Mouse (Mus musculus) liver (tissue): ENCODE data around the gene Rhov.
A peak's percentile ranks its signal among the peaks of the same experiment; 100 is the strongest.

ENCODE experiments used
- DNase-seq: peaks from one replicate; pipeline ENCODE4 v3.0.0-alpha.2; 2020; ENCODE audit warnings: mixed read lengths

Gene Rhov

DNA sequence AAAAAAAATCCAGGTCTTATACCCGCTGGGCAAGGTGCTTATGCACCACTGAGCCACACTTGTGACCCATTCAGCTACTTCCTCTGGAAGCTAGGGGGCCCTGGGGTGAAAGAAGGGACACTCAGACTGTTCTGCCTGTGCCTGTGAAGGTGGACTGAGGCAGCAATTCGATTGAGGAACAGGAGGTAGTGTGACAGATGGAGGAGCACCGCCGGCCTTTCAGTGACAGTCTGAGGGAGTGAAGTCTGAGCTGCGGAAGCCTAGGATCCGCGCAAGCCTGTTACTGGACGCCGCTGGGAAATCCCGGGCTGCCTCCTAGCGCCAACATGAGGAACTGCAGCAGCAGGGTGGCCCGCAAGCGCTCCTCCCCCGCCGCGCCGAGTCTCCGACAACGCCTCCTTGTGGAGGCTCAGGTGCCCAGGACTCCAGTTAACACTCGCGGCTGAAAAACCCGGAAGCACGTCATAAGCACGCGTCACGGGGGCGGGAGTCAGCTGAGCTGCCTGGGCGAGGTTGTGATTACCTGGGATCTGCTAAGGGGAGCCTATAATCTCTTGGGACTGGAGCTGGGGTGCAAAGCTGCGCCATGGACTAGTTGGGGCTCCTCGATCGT is 17.3 kb upstream of the Rhov start, which contains the start of gene Vps18:
TSS of gene Vps18 (plus strand) at position 471 of the 613 bp plus-strand sequence.
- peak; percentile 97 for DNase-seq

DNA sequence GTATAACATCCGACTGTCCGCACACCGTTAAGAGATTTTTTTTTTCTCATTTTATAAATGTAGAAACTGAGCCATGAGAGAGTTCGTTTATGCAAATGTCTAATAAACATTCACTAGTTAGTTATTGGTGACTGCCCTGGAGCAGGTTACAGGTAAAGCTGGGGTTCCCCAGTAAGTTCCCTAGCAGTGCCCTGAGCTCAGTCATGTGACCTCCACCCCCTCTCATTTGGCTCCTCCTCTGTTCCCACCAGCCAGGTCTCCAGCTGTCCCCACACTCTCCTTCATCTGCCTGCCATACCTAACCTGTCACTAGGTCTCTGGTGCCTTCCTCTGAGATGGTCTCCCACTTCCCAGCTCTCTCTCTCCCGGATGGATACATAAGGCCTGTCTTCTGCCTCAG is 16.3 kb upstream of the Rhov start:
- DNase-seq = no peak

DNA sequence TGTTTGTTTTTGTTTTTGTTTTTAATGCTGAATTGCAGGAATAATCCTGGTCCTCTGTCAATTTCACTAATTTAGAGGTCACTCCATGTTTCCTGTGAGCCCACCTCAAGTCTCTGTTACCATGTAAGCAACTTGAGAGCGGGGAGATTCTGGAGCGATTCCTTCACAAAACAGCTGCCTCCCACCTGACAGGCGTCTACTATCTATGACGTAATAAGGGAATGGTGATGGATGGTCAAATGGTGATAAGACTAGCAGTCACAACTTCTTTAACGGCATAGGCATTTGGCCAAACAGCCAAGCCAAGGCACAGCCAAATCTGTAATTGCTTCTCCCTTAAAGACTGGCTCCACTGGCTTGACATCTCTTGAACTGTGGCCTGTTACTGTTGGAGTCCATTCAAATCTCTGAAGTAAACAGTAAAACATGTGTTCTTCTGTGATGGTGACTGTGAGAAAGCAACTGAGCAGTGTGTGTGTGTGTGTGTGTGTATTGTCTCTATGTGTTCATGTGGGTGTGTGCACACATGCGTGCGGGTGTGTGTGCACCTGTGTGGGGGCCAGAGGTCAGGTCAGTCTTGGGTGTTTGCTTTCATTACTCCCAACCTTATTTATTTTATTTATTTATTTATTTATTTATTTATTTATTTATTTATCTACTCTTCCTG is 11.0 kb upstream of the Rhov start:
- no peak for DNase-seq

DNA sequence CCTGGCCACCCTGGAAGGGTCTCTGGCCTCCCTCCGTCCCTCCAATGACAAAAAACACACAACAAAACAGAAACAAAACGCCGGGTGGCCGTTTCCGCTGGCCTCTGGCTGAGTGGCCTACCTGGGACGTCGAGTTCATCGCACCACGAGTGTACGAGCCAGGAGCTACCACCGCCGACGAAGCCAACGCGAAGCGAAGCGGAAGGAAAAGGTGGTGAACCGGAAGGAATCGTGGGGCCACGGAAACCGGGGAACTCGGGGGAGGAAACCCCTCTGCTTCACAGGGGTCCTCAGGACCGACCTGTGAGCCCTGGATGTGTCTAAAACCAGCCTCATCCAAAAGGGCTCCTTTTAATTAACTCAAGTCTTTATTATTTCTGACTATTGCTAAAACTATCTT is 6.7 kb upstream of the Rhov start:
- DNase-seq = no peak

DNA sequence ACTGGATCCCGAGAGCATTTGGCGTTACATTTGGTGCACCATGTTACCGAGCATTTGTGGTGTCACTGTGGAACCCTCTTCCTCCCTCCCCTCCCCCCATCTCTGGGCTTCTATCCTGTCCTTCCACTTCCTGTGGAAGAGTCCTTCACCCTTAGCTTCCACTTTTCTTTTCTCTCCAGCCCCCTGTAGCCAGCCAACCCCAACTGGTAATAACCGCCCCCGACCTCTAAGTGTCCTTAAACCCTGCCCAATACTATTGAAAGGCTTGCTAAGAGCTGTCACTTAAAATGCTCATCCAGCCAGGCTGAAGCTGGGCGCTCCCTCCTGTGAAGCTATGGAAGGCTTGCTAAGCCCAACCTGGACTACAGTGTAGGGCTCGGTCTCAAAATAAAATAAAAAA is 5.9 kb upstream of the Rhov start:
- no peak for DNase-seq

DNA sequence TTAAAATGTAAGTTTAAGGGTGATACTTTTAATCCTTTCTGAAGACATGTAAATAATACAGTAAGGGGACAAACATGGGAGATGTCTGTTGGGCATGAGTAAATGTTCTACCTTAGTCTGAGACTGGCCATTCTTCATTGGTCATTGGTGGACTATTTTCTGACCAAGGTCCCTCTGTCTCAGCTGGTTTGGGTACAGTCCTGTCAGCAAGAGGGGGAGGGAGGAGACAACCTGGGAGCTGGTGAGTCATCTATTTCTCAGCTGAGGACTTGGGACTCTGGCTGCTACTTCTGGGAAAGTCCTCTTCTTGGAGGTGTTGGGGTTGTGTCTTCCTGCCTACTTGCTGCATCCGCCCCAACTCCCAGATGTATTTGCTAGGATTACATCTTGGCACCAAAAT is 3.1 kb upstream of the Rhov start:
- DNase-seq = no peak

DNA sequence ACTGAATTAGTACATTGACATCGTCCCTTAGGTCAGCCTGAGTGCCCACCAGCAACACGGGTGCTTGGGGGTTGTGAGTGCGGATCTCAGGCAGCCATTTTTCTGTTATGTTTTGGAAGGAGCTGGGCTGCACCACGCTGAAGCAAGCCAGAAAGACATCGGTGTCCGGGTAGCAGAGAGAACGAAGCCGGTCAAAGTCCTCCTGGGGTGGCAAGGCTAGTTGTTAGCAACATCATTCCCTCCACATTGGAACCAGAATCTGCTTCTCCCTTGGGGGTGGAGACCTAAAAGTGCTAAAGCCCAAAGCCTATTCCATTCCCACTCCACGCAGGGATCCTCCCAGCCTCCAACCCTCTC is 808 bp downstream of the Rhov start:
- no peak for DNase-seq

DNA sequence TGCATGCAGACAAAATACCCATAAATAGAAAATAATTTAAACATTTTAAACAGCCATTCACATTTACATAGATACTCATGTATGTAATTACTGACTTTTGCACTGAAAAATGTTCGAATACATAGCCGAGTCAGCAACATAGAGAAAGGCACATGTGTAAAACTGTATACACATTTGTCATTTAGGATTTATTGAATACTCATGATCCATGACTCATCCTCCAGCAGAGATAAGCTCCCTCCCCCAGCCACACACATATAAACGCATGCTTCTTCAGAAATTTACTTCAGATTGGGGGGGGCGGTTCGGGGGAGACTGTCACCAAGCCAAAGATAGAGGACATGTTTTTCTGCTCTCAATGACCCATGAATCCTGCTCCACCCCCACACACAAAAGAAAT is 7.3 kb downstream of the Rhov start:
- DNase-seq = no peak

DNA sequence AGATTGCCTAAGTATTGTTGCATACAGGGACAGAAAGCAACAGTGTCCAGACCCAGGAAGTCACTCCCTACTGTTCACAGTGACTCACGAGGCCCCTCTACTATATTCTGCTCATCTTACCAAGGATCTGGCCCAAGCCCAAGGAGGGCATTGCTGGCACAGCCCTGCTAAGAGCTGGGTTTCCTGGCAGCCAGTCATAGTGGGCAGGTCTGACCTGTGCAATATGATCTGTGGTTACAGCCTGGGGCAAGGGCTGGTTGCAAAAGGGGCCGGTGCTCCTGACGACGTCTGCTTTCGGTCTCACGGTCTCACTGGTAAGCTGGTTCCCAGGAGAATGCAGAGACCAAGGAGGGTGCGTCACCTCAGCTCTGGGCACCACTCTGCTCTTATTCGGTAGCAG is 8.1 kb downstream of the Rhov start:
- DNase-seq = no peak

DNA sequence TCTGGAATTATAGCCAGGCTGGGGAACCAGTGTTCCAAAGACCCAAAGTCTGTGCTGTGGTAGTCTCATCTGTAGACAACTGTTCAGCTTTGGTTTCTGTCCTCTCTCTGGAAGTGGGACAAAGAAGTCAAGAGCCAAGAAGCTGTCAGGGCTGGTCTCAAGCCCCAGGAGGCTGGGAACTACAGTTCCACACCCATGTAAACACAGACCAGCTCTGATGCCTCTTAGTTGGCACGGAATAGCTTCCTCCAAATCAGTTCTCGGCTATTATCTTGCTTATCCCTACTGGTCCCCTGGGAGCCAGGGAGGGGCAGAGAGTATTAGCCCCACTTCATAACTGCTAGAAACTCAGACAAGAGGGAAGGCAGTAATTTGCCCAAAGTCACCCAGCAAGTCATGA is 9.7 kb downstream of the Rhov start:
- no peak for DNase-seq

DNA sequence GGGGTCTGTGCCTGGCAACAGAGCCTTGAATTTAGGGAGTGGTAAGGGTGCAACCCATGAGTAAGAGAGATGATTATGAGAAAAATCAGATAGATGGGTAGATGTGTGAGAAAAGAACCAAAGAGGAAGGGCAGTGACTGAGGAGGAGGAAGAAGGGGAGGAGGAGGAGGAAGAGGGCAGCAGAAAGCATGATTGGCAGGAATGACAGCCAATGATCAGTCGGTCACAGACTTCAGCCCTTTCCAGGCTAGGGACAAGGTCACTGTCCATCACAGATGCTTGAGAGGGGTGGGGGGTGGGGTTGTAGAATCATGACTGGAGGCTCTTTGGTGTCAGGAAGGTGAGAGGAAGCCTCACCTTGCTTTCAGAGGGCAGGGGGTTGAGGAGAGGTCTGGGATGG is 10.6 kb downstream of the Rhov start:
- DNase-seq = no peak

DNA sequence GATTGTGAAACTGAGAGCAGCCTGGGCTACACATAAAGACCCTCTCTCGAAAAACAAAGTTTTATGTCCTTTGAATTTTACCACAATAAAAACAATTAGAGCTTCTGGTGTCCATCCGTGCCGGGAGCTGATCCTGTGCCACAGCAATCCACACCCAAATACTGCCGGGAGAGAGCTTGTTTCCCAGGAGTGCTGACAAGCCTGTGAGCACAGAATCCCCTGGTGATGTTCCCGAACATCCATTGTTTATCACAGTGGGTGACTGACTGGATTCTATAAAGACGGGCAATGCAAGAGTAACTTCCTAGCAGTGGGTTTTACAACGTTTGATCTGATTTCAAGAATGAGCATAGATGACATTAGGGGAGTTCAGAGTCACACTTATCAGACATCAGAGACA is 16.1 kb downstream of the Rhov start:
- DNase-seq = no peak

DNA sequence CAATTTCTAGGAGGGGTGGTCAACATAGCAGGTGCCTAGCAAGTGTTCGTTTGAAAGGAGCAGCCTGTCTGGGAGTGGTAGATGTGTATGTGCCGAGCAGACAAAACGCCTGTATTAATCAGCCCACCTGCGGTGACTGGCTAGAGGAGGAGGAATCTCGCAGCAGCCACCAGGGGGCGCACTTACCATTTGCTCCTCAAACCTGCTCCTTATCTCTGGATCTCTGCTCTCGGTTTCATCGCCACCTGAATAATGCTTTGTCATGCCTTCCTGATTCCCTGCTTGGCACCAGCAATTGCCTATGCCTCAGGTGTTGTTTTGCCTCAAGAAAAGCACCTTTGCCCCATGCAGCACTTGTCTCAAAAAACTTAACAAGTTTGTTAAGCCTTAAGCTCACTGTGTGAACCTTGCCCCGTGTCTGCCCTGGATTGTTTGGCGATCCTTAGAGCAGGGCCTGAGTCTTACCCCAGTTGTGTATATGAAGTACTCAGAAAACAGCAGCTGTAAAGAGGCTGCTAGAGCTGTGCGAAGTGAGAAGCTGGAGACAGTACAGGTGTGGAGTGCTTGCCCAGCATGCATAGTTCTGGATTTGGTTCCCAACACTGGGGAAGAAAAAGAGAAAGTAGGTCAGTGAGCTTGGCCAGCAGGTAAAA is 20.1 kb downstream of the Rhov start:
- DNase-seq = peak; percentile 90

DNA sequence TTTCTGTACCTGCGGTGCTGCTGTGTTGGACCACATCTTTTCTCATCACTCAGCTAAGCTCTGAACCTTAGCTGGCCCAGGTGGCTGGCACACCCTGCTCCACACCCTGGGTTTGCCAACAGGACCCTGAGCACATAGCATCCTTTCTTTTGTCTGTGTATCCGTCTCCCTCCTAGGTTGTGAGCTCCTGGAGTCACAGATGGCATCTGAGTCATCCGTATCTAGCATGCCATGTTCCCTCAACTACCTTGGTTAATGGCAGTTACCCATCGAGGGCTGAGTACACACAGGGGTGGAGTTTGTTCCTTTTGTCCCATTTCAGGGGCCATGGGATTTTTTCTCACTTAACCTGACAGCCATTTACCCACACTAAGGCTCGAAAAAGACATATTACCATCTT is 20.7 kb downstream of the Rhov start:
- no peak for DNase-seq

DNA sequence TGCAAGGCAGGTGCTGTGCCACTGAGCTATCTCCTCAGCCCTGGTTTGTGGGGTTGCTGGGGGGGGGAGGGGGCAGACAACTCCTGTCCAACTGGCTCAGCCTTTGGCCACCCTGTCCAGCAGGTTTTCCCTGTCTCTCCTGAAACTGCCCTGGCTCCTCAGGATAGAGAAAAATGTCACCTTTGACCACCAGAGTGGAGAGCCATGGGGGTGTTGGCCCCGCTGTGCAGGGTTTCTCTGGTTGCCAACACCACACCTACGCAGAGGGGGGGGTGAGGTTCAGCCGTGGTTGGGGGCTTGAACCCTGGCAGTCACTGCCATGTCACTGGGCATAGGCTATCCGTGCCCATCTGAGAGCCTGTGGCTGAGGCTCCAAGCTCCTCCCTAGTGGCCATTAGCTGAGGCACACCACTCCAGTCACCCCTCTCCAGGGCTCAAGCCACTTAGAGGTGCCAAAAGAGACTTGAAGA is 21.4 kb downstream of the Rhov start:
- DNase-seq = no peak

DNA sequence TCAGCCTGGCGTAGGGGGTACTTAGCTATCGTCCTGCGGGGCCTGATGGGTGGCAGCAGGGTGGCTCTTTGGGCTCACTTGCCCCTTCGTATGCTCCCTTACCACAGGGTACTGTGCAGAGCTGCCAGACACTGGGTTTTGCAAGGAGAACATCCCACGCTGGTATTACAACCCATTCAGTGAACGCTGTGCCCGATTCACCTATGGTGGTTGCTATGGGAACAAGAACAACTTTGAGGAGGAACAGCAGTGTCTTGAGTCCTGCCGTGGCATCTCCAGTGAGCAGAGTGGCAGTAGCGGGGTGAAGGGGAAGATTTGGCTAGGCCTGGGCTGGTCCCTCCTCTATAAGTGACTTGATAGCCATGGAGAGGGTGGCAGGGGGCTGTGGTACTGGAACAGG is 23.2 kb downstream of the Rhov start:
- DNase-seq = no peak

DNA sequence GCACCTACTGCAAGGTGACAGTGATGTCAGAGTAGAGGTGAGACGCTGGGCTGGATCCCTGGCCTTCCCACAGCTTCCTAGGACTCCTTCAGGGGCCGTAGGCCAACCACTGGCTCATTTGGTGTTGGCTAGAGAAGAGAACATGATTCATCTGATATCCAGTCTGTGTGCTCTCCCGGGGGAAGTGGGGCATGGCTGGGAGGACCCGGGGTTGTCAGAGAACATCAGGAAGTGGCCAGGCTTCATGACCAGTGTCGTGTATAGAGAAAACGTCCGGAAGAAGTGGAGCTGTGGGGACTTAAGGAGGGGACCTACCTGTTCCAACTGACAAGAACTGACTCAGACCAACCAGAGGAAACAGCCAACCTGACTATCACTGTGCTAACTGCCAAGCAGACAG is 25.8 kb downstream of the Rhov start:
- no peak for DNase-seq

DNA sequence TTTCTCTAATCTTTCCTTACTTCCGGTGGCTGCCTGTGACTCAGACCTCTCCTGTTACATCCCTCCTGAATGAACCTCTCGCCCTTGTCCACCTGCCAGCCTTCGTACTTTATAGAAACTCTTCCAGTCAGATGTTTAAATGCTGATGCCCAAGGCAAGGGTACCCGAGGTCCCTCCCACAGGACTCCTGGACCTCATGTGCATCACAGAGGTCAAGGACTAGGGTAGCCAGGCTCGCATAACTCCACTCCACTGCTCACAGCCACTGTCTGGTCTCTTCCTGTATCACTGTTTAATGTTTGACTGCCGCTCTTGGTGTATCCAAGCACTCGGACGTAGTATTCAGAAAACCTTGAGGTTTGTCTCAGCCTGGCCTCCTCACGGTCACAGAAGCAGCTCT is 28.5 kb downstream of the Rhov start:
- no peak for DNase-seq

DNA sequence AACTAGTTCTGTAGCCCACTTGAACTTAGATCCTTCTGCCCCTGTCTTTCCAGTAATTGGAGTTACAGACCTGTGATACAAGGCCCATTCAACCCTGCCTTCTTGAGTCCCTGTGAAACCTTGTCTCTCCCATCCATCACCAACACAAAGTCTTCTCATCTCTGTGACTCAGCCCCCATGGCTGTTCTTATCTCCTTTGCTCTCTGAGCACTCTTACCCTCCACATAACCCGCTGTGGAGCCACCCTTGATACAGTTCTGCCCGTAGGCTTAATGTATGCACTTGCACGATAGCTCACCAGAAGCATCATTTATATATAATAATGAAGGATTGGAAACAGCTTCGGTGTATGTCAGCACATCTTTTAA is 30.3 kb downstream of the Rhov start:
- DNase-seq = no peak

DNA sequence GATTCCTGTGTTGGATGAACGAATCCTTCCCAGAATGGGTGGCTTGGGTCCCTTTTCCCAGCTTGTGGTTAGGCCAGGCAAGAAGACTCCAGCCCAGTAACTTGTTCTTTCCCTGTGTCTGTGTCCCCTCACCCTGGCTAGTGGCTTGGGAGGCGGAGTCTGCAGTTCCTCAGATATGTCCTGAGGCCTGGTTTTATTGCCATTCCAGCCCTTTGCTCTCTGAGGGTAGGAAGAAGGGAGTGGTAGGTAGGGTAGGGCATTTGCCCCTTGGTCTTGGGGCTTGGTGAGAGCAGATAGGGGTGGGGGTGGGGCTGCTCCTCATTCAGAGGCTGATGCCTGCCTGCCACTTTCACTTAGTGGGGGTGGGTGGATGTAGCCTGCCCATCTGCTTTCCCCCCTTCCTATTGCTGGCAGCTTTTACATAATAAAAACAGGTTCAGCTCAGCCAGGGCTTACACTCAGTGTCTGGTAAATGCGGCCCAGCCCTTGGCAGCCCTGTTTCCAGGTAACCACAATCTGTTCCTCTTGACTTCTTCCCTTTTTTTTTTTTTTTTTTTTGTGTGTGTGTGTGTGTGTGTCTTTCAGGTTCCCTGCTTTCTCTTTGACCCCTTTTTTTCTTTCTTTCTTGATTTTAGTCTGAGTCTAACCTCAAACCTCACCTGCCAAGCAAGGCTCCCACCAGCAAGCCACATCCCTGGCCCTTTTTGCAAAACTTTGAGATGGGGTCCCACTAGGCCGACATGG is 30.8 kb downstream of the Rhov start:
- no peak for DNase-seq

DNA sequence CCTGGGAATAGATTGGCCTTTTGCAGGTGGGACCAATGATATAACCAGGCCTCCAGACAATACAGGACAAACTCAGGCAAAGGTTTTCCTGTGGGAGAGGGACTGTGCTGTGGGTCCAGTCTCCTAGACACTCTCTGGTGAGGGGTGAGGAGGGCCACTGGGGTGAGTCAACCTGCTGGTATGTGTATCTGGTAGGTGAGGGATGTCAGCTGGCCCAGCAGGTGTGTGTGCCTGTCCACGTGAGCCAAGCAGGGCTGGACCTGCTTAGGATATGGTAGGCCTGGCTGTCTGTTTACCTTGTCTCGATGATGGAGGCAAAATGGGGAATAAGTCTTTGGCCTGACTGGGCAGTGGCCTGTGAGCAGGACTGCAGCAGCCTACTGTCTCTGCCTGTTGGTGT is 32.4 kb downstream of the Rhov start:
- DNase-seq = no peak

DNA sequence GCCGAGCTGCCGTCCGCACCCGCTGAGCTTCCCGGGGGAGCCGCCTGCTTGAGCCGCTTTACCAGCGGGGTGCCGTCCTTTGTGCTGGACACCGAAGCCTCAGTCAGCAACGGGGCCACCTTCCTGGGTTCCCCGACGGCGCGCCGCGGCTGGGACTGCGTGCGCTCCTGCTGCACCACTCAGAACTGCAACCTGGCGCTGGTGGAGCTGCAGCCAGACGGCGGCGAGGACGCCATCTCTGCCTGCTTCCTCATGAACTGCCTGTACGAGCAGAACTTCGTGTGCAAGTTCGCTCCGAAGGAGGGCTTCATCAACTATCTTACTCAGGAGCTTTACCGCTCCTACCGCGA is 33.2 kb downstream of the Rhov start:
- no peak for DNase-seq

DNA sequence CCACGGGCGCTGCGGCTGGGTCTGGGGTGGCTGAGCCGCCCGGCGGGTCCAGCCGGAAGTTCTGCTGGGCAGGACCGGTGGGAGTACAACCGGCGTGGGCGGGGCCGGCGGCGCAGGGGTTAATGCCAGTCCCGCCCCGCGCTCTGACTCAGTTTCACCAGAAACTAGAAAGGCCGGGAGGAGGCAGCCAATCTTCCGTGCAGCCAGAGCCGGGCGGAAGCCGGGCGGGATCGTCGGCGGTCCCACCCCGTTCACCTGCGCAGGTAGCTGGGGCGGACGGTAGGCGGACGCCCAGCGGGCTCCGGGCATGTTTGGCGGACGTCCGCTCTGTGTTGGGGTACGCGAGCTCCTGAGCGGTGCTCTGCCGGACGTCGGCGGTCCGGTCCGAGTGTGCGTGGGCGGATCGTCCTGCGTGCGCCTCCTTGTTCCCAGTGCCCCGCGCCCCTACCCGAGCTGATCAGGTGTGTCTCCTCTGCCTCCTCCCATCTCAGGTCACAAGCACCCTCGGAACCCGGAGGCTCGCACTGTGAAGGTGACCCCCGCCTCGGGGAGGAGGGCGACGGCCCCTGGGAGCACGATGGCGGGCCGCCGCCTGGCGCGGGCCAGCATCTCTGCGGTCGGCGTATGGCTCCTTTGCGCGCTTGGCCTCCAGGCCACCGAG is 33.7 kb downstream of the Rhov start, which contains the start of gene Spint1:
TSS of gene Spint1 (plus strand) at position 153 of the 661 bp plus-strand sequence.
- DNase-seq = no peak
